Mouse (Mus musculus): ENCODE data around the gene Limk1.

DNA sequence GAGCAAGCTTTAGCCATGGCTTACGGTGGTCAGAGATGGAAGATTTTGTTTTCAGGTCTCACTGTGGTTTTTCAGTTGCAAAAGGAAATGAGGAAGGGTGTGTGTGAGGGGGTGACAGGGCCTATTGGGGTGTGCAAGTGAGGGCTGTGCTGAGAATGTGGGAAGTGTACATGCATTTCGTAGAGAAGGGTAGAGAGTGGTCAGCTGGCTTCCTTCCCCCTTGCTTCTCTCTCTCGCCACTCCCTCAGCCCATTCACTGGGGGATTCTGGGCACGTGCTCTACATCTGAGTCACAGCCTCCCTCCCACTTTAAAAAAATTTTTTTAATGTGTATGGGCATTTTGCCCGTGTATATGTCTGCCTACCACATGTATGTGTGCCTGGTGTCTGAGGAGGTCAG is 81.3 kb downstream of the Limk1 start:
- TF ChIP-seq CTCF (conservative IDR thresholded peaks at IDR 0.05; ENCODE audit: low read length) (no peak), NANOG (IDR thresholded peaks at IDR 0.05; ENCODE audit: borderline replicate concordance, low read length) (no peak), POU5F1 (IDR thresholded peaks at IDR 0.05; ENCODE audit: borderline replicate concordance, low read length) (no peak)

Data from E14TG2a.4 (cell line).